Mouse (Mus musculus): ENCODE measurements at regions not wholly inside any gene's neighbourhood (a gene's known extent, or its start where the extent isn't known, plus 50 kb on each side); places are given as distances from the start of the nearest gene placed in this dataset.

DNA sequence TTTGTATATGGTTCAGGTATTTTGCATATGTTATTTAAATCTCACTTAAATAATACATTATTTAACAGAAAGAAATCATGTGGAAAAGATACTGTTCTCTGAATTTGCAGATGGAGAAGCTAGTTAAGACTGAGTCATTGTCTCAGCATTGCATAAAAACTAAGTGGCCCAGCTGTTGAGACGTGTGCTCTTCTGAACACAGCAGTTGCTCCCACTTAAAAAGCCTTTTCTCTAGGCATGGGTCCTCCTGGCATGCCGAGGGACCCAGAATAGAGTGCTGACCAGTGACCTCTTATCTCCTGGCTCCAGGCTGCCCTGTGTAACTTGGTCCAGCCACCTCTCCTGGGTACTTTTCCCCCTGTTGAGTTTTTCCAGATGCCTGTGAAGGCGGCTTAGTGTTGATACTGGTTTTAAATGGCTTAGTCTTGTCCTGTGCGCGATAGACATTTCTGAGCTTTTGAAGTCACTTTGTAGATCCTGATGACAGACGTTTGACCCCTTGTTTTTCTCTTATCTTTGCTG, 312.2 kb downstream of the Plpp3 start:
- no peak for DNase-seq

DNA sequence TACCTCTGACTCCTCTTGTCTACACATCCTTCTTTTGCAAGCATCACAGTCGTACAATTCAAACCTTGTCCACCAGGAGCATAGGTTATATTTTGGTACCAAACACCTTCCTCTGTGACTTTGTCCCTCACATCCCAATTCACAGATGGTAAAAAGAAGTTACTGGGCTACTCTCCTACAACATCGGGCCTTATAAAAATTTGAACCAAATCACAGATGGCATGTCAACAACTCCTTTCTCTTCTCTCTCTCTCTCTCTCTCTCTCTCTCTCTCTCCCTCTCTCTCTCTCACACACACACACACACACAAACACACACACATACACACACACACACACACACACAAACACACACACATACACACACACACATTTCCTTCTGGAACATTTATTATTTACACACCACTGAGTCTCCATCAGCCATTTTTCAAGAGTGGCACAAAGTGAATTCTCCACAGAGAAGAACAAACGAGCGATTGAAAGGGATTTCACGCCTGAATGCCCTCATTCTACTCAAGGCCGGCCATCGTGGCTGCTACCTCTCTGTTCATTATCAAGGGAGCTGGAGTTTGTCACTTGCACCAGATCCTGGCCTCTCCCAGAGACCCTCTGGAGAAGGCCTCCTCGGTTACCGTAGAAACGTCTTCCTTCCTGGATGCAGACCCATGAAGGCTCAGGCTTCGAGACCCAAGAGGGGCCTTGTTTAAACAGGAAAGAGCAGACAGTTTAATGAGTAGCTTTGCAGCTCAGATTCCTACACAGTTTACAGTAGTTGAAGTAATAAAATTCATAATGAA, 314.7 kb upstream of the Gm12728 start:
- peak; percentile 65 for DNase-seq

DNA sequence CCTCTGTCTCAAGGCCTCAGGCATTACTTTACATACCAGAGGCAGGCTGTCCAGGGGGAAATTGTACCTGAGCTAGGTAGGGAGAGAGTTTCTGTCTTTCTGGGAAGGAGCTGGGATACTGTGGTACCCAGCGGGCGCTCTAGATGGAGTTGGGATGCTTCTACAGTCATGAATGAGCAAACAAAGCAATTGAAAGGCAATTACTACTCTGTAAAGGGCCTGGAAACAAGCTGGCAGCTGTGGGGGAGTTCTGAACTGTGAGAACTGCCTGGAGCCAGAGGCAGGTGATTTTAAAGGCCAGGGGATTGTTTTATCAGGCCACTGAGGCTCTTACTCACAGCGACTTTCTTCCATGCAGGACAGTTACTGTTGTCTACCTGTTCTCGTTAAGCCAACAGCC, 313.3 kb upstream of the Gm12728 start:
- DNase-seq, result no peak

DNA sequence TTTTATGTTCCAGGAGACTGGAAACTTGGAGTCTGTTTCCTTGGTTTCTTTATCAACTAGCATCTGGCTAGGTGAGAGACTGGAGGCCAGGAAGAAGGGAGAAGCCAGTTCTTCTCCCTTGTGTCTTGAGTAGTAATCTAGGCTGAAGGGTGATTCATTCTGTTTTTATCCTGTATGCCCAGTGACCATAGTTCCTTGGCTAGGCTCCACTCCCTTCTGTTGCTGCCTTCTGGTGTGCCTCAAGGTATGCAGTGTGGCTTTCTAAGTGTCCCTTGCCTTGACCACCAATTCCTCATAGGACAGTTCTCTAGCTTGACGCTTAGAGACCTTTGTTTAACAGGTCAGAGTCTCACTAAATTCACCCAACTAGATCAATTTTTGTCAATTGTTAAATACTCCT, 303.3 kb upstream of the Gm12728 start:
- no peak for DNase-seq

DNA sequence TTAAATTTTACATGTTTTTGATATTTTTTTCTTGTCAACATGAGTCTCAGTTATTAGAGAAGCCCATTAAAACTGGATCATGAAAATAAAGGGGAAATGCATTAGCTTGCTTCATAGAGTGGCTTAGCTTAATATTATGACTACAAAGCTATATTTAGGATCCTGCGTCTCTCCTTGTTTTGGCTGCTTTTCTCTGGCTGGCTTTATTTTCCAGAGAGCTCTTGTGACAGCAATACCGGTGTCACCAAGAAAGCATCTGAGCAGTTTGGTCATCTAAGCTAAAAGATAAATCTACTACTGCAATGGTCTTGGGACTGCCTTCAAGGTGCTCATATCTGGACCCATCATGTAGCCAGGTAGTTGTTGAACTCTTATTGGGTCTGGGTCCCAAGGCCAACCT, 293.5 kb upstream of the Gm12728 start:
- no peak for DNase-seq

DNA sequence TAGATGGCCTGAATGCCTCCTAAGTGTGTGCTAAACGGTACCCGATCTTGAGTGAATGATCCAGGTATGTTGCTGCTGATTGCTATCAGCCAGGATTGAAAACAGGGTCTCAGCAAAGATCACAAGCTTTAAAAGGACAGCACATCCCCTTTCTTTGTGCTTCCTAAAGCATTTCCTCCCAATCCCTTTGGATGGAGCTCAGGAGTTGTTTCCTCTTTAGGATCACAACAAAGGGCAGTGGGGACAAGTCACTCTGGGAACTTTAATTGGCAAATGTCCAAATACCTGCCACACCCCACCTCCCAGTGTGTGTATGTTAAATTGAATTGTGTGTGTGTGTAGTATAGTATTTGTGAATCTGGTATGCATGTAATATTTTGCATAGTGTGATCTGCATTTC, 283.5 kb upstream of the Gm12728 start:
- peak; percentile 19 for DNase-seq

DNA sequence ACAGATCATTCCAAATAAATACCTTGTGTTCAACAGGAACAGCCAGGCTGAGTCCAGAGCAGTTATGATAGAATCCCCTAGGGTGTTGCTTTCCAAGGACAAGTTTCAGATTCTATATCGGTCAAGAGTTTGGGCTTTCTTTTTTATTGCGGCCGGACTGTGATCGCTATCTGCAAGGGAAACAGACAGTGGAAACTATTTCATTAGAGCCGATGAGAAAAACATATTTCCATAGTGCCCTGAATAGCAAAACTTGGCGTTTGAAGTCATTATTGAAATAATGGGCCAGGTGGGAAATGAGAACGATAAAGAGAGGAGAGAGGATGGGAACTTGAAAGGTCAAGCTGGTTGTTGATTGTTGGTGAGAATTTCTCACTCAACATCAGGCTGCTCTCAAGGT, 282.4 kb upstream of the Gm12728 start:
- no peak for DNase-seq

DNA sequence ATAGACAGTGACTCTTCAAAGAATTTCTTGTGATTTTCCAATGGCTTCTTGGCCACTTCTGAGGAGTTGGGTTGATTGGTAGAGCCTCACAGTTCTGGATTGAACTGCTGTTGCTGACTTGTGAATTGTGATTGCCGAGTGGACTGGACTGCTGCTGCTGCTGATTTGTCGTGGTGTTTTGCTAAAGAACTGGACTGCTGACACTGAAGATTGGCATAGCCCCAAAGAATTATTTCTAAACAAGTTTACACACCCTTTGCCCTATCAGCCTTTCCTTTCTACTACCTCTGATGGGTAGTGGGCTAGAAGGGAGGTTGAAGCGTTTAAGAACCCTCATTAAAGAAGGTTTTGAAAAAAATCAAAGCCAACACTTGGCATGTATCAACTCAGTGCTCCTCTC, 280.6 kb upstream of the Gm12728 start:
- no peak for DNase-seq

DNA sequence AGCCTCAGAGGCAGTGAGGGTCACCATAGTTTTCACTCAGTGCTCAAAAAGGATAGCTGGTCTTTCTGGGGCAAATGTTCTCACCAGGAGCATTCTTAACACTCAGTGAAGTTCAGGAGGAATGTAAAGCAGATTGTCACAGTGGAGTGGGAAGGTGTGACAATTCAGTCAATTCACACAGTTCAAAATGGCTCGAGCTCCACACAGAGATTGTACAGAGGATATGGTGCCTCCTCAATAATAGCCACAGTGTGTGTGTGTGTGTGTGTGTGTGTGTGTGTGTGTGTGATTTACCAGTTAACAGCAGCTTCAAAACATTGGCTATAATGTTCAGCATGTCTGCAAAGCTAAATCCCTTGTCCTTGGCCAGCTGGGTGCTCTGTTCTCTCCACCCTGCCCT, 279.3 kb upstream of the Gm12728 start:
- no peak for DNase-seq

DNA sequence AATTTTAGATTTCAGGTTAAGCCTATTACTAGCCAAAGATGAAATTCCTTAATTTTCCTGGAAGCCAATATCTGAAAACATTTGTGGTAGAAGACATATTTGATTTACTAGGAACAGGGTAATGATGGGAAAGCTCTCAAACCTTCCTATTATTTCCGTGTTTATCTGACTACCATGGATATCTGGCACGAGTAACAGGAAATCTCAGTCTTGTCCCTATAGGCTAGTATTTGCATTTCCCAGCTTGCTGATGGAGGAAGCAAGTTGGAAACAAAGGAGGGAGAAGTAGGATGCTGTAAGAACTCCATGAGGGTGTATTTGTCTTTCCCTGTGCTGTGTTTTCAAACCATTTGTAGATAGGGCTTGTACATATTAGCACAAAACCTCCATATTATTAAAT, 264.5 kb upstream of the Gm12728 start:
- DNase-seq, result no peak

DNA sequence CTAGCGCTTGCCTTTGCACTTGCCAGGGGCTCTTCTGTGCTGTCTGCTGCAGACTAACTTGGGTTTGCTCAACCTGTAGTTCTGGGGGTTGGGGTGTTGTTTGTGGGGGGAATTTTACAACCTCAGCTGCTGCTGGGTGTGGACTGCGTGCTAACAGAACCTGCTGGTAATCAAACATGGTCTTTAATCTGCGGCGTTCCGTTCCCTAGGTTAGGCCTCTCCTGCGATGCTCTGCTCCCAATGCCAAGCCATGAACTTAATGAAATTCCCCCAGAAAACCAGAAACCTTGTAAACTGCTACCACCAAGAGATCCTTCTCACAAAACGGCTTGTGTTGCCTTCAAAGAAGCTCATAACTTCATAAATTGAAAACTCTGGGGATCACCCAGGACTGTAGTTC, 262.9 kb upstream of the Gm12728 start:
- no peak for DNase-seq

DNA sequence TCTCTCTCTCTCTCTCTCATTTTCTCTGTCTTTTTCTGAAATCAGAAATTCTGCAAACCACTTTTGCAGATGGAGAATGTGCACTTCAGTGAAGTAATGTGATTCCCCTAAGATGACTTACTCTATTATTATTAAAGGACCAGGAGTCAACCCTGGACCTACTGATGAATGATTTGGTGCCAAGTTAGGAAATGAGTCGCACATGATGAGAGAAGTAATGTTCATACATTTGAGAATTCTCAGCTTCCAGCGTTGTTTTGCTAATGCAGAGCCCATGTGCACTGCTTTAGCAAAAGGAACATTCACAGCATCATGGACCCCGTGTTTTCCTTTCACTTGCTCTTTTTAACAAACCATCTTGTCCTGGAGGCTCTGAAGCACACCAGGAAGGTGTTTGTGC, 262.4 kb upstream of the Gm12728 start:
- no peak for DNase-seq

DNA sequence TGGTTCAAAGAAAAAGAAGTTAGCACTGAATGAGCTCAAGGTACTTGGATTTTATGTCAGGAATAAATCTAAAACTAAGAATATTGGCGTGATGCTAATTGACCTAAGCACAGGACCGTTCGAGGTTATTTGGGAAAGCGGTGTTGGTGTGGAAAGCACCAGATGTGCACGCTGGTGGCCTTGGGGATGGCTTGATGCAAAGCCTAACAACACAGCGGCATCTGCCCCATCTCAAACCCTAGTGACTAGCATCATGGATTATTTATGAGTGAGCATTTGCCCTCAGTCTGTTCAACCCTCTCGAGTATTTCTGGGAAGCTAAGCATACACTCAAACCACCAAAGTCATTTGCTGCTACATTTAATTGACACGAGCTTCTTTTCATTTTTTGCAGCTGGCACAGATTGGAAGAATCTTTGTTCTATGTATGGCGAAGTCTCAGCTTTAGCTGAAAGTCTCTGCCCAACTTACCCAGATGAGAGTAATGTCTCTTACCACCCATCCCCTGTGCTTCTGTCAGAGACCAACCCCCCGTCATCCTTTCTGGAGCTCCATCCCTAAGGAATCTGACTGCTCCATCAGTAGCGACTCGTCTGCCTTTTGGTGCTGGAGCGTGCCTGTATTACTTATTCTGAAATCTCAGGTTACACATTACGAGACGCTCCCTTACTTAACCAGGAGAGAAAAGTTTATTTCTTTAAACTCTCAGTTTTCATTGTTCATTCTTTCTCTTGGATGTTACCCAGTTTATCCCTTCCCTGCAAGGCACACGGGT, 257.8 kb upstream of the Gm12728 start:
- no peak for DNase-seq

DNA sequence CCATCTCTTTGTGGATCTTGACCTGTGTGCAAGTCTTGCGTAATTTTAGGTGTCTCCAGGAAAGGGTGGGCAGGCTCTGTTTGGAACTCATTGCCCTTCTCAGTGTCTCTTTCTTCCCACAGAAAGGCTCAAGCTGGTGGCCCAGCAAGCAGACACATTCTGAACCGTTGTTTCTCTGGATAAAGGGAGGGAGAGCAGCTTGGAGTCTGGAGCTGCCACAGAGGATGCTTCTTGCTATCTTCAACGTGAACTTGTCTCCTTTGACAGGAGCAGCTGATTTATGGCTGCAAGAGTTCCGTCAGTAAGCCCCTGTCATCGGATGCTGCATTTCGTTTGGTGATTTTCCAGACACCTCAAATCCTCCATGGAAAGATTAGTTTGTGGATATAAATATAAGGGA, 254.2 kb upstream of the Gm12728 start:
- peak; percentile 26 for DNase-seq

DNA sequence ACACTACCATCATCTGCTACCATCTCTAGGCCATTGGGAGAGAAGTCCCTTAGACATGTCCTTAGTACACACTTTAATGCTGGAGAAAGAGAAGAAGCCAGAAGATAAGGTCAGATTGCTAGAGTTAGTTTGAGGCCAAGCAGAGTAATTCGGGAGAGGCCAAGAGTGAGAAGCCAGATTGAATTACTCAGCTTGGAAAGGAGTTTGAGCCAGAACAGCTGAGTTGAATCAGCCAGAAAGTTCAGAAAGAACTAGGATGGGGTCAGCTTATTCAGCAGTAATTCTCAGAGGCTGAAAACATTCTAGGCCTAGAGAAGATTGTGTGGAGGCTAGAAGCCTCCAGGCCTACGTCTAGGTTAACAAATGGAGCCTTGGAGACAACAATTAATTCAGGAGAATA, 244.2 kb upstream of the Gm12728 start:
- DNase-seq, result no peak

DNA sequence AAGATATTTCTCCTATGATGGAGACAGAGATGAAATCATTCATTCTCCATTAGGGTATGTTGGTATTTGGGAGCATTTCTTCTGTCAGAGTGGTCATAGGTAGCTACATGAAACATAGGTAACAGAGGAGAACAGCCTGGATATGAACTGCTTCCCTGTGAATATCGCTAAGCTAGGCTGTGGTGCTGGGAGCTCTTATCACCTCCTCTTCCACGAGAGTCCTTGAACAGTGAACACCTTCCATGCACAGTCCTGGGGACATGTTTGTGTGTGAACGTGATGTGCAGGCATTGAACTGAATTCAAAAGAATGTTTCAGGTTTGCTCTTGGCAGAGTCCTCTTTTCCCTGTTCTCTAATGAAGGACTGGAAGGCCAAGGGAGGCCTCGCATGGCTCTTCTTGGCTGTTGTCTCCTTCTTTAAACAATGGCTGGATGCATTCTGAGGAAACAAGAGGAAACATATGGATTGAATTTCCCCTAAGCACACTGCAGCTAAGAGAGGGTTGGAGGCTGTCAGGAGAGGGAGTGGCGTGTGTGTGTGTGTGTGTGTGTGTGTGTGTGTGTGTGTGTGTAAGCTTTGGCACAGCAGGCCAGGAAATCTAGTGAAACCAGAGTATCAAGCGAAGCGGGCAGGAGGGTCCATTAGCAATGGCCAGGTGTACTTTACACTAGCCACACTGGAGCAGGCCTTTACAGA, 239.8 kb upstream of the Gm12728 start:
- peak; percentile 45 for DNase-seq

DNA sequence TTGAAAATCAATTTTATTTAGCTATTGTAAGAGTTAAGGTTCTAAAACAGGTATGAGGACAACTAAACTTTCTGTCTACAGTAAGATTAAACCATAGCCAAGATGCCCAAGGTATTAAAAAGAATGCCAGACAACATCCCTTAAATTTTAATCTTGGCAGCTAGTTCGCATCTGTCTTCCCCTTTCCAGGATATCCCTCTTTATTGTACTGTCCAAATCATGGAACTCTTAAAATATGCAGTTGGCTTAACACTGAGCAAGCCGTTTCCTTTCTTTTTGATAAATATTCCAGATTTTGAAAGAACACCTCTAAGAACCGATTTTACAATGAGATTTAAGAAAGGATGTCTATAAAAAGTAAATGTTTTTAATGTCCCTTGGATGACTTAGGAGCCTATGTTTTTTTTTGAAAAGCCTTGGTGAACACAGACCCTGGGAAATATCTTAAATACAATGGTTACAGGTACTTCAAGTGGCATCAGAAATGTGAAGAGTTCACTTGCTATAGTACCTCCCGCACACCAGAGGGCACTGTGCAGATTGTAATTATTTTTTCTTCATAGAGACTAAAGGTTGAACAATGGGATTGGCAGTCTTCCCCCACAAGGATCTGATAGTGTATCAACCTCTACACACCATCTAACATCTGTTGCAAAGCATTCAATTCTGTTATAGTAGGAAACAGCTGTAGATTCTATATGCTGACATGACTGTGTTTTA, 237.5 kb upstream of the Gm12728 start:
- DNase-seq, result no peak

DNA sequence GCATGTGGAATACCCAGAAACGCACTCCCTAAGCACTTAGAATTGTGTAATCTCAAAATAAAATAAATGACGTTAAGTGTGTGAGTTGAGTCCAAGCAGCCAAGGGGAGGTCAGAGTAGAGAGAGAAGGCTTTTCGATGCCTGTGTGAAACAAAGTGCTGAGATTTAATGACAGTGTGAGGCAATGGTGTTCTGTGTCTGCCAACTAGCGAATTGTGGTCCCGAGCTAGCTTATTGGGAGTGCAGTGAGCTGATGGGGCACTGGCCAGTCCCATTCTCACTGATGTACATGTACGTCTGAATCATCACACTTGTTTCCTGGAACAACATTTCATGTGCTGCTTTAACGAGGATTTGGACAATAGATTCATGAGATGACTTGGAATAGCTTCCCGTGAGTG, 234.7 kb upstream of the Gm12728 start:
- no peak for DNase-seq

DNA sequence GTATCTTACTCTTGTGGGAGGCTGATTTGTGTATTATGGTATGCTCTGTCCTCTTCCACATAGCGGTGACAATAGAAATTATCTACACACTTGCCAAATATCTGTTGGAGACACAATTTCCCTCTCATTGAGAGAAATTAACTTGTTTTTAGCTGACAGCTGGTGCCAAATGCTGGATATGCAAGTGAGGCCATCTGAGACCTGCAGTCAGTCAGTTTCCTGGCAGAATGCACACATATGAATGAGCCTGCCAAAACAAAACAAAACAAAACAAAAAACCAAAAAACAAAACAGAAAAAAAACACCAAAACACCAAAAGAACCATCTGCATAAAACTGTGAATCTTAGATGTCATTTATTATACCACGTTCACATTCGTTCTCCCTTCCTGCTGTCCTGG, 233.7 kb upstream of the Gm12728 start:
- DNase-seq, result no peak

DNA sequence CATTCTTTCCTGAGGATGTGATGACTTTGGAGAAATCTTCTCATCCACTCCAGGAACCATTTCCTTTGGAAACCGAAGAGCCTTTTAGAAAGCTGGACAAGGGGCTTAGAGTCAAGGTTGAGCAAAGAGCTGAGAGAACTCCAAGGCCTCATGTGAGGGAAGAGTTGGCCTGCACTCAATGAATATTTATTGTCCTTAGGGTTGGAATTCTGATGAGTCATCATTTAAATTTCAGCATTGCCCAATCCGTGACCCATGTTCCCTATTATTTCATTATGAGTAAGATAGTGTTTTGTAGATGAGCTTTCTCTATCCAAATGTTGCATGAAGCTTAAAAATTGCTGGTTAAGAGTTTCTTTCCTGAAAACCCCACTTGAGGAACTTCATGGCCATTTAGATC, 232.3 kb upstream of the Gm12728 start:
- no peak for DNase-seq

DNA sequence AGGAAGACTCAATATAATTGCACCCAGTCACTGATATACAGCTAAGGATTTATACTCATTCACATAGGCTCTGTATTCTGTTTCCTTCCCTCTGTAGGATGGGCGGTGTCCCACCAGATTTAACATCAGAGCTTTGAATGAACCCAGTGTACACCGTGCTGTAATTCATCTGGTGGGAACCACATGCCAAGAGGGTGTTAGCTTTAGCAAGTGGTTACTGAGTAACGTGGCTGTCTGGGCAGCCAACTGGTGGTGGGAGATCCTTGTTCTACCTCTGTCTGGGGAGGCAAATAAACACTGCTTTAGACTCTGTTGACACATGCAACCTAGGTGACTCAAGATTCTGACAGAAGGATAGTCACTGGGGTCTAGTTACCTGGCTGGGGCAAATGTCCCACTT, 229.6 kb upstream of the Gm12728 start:
- no peak for DNase-seq

DNA sequence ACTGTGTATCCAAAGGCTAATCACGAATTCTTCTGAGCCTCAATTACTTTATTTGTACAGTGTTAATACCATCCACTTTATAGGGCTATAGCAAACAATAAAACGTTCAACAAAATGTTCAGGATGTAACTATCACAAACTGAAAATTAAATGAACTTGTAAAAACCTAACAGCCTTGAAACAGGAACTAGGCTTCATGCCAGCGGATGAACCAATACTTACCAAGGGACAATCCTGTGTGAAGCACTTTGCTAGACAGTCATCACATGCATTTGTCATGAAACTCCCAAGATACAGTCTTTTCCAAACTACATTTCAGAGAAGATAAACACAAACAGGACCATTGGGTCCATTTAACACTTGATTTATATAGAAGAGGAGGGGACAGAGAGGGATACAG, 228.9 kb upstream of the Gm12728 start:
- no peak for DNase-seq

DNA sequence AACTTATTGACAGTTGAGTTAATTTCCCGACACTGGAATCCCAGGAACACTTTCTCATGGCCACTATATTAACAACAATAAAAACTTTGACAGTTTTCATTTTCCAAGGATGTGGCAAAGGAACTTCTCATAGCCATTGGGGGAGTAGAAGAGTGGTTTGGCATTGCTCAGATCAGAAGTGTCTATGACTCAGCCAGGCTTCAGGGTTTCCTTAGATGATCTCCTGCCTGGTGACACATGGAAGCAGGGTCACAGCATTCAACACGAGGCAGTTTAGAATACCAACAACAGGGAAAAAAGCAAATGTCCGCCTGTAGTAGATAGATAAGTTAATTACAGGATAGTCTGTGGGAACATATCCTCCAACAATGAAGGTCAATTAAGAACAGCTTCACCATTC, 228.1 kb upstream of the Gm12728 start:
- no peak for DNase-seq
